Mouse (Mus musculus): ENCODE measurements at regions not wholly inside any gene's neighbourhood (a gene's known extent, or its start where the extent isn't known, plus 50 kb on each side); places are given as distances from the start of the nearest gene placed in this dataset.

- TF ChIP-seq POLR2A (IDR thresholded peaks at IDR 0.05; ENCODE audit: low read depth, low read length) (no peak), CTCF (IDR thresholded peaks at IDR 0.05; ENCODE audit: extremely low read depth, insufficient read length, insufficient replicate concordance, low read depth, low read length) (no peak)
These were observed 211.0 kb downstream of the Cd83 start for GRCm38 (mm10) chr13:43995623-43996022.

Measured in small intestine, adult 2 months (tissue).